Mouse (Mus musculus) kidney, postnatal 0 days (tissue): ENCODE results near the gene March5. TPM values are rescaled to one million over a fixed set of nuclear protein-coding genes. Genes with fewer than 3 reads are reported as not detected.
A peak's percentile ranks its signal among the peaks of the same experiment; 100 is the strongest.

Experiments
- ATAC-seq: fragments of 200-750 bp; cut with Nextera tagmentation; replicated peaks from 2 replicates; pipeline ENCODE4 v1.8.0; 2017; ENCODE audit warnings: low read depth, moderate number of reproducible peaks, moderate TSS enrichment, moderate library complexity; ENCODE audit not compliant: low FRiP score
- DNase-seq: peaks from one replicate; pipeline ENCODE4 v3.0.0-alpha.2; 2016; ENCODE audit warnings: low spot score
- H3K27ac ChIP-seq: fragments of 300-500 bp; sonication (generic); 2 replicates; pipeline ENCODE4 v1.5.1; 2014; ENCODE audit warnings: mild to moderate bottlenecking
- H3K27me3 ChIP-seq: fragments of 300-500 bp; sonication (generic); 2 replicates; pipeline ENCODE4 v1.6.1; 2014; ENCODE audit warnings: low read length, mixed read lengths; ENCODE audit not compliant: insufficient read depth
- H3K36me3 ChIP-seq: fragments of 300-500 bp; sonication (generic); 2 replicates; pipeline ENCODE4 v1.6.1; 2014; ENCODE audit warnings: low read length, mixed read lengths; ENCODE audit not compliant: insufficient read depth
- H3K4me1 ChIP-seq: fragments of 300-500 bp; sonication (generic); replicated peaks from 2 replicates; pipeline ENCODE4 v1.6.1; 2014; ENCODE audit warnings: antibody characterized with exemption, low read length, mixed read lengths; ENCODE audit not compliant: insufficient read depth
- H3K4me2 ChIP-seq: fragments of 300-500 bp; sonication (generic); 2 replicates; pipeline ENCODE4 v1.6.1; 2014; ENCODE audit warnings: mild to moderate bottlenecking, low read length, moderate library complexity, mixed read lengths
- H3K4me3 ChIP-seq: fragments of 300-500 bp; sonication (generic); replicated peaks from 2 replicates; pipeline ENCODE4 v1.5.1; 2014; ENCODE audit warnings: low read depth, low read length
- H3K9ac ChIP-seq: fragments of 300-500 bp; sonication (generic); 2 replicates; pipeline ENCODE4 v1.6.1; 2014; ENCODE audit warnings: low read depth, low read length
- H3K9me3 ChIP-seq: fragments of 300-500 bp; sonication (generic); replicated peaks from 2 replicates; pipeline ENCODE4 v1.6.1; 2016; ENCODE audit warnings: low read length, inconsistent platforms, mixed read lengths
- CTCF ChIP-seq: IDR thresholded peaks from 2 replicates; pipeline ENCODE4 v1.5.1; 2016; ENCODE audit warnings: antibody characterized with exemption, low read depth, mild to moderate bottlenecking, moderate library complexity
- WGBS: fragments of 180-500 bp; shearing (Covaris S2); extraction: QIAGEN DNeasy Blood & Tissue Kit; methylation state at CpG from one replicate; pipeline ENCODE4 v1.1.7; 2014; 5-methylcytosine and 5-hydroxymethylcytosine counted together
- polyA plus RNA-seq: library from polyadenylated mRNA; unstranded; fragments of >200 nt; fragmentation: Nextera tagmentation; extraction: Ambion mirVana; gene quantifications from 2 replicates; pipeline ENCODE4 v1.2.1, GENCODE M21; 2015

March5 gene
- polyA plus RNA-seq, 1 experiment from 2014 or later: 98.2 TPM

DNA sequence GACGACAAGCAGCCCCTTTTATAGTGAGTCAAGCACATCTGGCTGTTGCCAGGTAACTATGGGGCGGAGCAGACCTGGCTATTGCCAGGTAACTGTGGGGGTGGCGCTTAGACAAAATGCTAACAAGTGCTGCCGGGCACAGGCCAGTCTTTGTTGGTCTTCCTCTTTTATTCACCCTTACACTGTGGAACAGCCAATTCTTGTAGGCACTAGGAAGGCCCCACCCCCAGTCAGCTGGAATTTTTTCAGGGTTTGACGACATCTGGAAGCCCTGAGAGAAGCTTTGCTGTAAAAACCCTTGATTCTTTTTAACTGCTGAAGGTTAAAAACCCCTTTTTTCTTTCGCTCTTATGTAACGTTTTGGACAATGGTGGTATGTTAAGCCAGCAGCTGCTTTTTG, 31.3 kb downstream of the March5 start:
- DNase-seq (no peak), ATAC-seq (no peak)
- 17% methylated on average over 7 of the region's 7 CpGs for WGBS
- no peak overlapping the region for H3K9ac ChIP-seq
- no peaks in the 10 kb centered on the region for H3K36me3 ChIP-seq
- no peak overlapping the region for H3K4me3 ChIP-seq
- H3K4me1 ChIP-seq: no peaks in the 10 kb centered on the region
- H3K27me3 ChIP-seq: peaks cover 5% of the 10 kb centered on the region; the same call in 1 of the 2 replicates
- no peaks in the 10 kb centered on the region for H3K9me3 ChIP-seq
- no peak for TF ChIP-seq CTCF
- no peak overlapping the region for H3K4me2 ChIP-seq
- H3K27ac ChIP-seq: no peak overlapping the region

DNA sequence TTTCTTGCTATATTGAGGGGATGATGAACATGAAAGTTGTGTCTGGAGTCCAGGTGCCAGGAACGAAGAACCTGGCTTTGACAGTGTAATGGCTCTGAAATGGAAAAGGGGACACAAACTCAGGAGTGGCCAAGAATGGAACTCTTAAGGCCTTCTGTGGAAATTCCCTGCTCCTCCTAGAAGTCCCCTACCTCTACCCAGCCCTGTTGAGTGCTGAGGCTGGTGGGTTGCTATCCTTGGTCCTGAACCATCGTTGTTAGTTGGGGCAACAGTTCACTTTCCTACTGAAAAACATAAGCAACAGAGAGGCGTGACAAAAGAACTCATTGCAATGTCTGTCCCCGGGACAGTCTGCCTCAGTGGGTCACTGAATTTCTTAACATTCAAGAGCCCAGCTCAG, 31.8 kb downstream of the March5 start:
- DNase-seq: peak; percentile 86
- TF ChIP-seq CTCF: no peak
- 22% methylated on average over 4 of the region's 4 CpGs for WGBS

DNA sequence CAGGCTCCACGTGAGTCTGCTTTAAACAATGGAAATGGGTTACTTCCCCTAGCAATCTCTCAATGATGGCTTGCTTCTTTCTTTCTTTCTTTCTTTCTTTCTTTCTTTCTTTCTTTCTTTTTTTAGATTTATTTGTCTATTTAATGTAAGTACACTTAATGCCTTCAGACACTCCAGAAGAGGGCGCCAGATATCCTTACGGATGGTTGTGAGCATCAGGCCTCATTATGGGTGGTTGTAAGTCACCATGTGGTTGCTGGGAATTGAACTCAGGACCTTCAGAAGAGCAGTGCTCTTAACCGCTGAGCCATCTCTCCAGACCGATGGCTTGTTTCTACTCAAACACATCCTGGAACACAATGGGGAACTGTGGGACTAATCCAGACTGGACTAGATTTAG, 33.9 kb downstream of the March5 start:
- Histone ChIP-seq H3K36me3 (no peaks in the 10 kb centered on the region), H3K27ac (no peak overlapping the region), H3K4me3 (no peak overlapping the region), H3K27me3 (no peaks in the 10 kb centered on the region; the same call in 1 of the 2 replicates), H3K4me2 (no peak overlapping the region), H3K9ac (no peak overlapping the region), H3K9me3 (no peaks in the 10 kb centered on the region), H3K4me1 (no peaks in the 10 kb centered on the region)
- WGBS: 76% methylated on average over 5 of the region's 5 CpGs
- no peak for ATAC-seq
- peak; percentile 17; the same call in 1 of the 2 replicates for TF ChIP-seq CTCF
- DNase-seq: no peak

More for the DNA sequence above, 31.8 kb downstream of the March5 start:
- Histone ChIP-seq H3K27me3 (peaks cover under 1% of the 10 kb centered on the region; the same call in 1 of the 2 replicates), H3K36me3 (no peaks in the 10 kb centered on the region), H3K9me3 (no peaks in the 10 kb centered on the region), H3K4me1 (no peaks in the 10 kb centered on the region), H3K4me3 (no peak overlapping the region), H3K4me2 (no peak overlapping the region), H3K9ac (no peak overlapping the region), H3K27ac (no peak overlapping the region)
- ATAC-seq: no peak

DNA sequence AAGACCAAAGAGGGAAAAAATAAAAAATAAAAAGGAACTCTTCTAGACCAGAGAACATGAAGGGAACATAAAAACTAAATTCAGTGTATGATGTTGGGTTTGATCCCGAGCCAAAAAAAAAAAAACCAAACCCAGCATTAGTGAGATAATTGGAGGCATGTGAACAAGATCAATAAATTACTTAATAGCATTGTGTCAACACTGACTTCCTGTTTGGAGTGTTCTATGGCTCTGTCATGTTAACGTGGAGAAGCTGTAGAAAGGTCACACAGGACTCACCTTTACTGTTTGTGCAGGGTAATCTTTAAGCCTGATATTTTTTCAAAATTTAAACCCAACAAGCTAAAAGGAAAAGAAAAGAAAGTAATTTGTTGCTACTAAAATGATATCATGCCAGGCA, 35.4 kb downstream of the March5 start:
- Histone ChIP-seq H3K27ac (no peak overlapping the region), H3K9ac (no peak overlapping the region), H3K4me2 (no peak overlapping the region), H3K27me3 (no peaks in the 10 kb centered on the region), H3K9me3 (no peaks in the 10 kb centered on the region), H3K4me3 (no peak overlapping the region), H3K4me1 (no peaks in the 10 kb centered on the region), H3K36me3 (no peaks in the 10 kb centered on the region)
- DNase-seq (no peak), ATAC-seq (no peak)
- WGBS: 31% methylated on average over 2 of the region's 2 CpGs
- TF ChIP-seq CTCF: no peak

DNA sequence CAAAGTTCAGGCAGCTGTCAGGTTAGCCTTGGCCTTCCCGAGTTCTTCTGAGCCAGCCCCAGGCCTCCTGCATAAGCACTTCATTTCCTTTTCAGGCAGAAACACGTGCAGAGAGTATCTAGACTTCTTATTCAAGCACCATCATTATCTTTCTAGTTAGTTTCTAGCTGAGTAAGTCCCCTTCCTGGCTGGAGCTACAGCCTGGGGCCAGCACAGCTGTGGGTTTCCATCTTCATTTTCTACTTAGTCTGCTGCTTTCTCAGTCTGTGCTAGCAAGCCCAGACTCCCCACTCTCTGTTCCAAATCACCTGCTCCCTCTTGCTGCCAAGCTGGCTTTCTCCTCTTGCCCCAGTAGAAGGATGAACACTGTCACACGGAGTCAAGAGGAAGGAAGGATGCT, 39.5 kb downstream of the March5 start:
- WGBS: 42% methylated on average over 3 of the region's 3 CpGs

DNA sequence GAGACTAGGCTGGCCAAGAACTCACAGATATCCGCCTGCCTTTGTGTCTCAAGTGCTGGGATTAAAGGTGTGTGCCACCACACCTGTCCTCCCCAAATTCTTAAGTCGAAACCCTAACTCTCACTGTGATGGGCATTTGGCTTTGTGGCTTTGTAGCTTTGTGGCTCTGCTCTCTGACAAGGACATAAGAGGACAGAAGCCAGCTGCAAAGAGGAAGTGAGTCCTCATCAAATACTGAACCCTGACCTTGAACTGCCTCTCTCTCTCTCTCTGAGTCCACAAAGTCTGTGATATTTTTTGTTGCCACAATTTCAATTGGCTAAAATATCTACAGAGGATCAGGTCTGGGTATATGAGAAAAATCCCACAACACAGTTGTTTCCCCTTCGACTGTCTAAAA, 40.9 kb downstream of the March5 start:
- no peaks in the 10 kb centered on the region for H3K4me1 ChIP-seq
- 77% methylated on average over 3 of the region's 3 CpGs for WGBS
- H3K9me3 ChIP-seq: no peaks in the 10 kb centered on the region
- H3K4me2 ChIP-seq: no peak overlapping the region
- ATAC-seq (no peak), DNase-seq (no peak)
- no peak overlapping the region for H3K27ac ChIP-seq
- no peaks in the 10 kb centered on the region for H3K36me3 ChIP-seq
- H3K4me3 ChIP-seq: no peak overlapping the region
- TF ChIP-seq CTCF: no peak
- H3K27me3 ChIP-seq: no peaks in the 10 kb centered on the region
- H3K9ac ChIP-seq: no peak overlapping the region

More for the DNA sequence above, 39.5 kb downstream of the March5 start:
- H3K4me2 ChIP-seq: no peak overlapping the region
- H3K4me1 ChIP-seq: no peaks in the 10 kb centered on the region
- no peak for TF ChIP-seq CTCF
- no peak overlapping the region for H3K27ac ChIP-seq
- H3K4me3 ChIP-seq: no peak overlapping the region
- H3K27me3 ChIP-seq: no peaks in the 10 kb centered on the region
- H3K9ac ChIP-seq: no peak overlapping the region
- no peak for DNase-seq
- H3K9me3 ChIP-seq: no peaks in the 10 kb centered on the region
- H3K36me3 ChIP-seq: no peaks in the 10 kb centered on the region
- ATAC-seq: no peak

DNA sequence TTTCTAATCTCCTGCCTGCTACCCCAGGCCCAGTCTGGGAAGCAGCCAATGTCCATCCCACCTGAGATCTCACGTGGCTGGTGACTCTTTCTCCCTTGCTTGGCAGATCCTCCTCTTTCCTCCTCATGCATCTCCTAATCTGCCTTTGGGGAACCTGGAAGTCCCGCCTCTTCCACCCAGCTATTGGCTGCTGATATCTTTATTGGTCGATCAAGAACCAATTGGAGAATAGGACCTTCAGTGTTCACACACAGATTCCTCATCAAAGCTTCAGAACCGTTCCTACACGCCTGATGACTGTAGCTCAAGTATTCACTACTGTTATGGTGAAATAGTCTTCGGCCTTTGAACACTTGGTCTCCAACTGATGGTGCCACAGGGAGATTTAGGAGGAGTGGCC, 44.8 kb downstream of the March5 start:
- no peak for ATAC-seq
- TF ChIP-seq CTCF: no peak
- no peak overlapping the region for H3K27ac ChIP-seq
- H3K36me3 ChIP-seq: no peaks in the 10 kb centered on the region
- no peak overlapping the region for H3K4me3 ChIP-seq
- H3K27me3 ChIP-seq: no peaks in the 10 kb centered on the region
- H3K4me2 ChIP-seq: no peak overlapping the region
- WGBS: 70% methylated on average over 6 of the region's 6 CpGs
- no peaks in the 10 kb centered on the region for H3K9me3 ChIP-seq
- no peaks in the 10 kb centered on the region for H3K4me1 ChIP-seq
- no peak overlapping the region for H3K9ac ChIP-seq
- DNase-seq: no peak
